Mouse (Mus musculus) thymus, postnatal 0 days (tissue): ENCODE measurements around the gene Clnk. TPM values are rescaled to one million over a fixed set of nuclear protein-coding genes. Genes with fewer than 3 reads are reported as not detected.

Experiments
- DNase-seq: peaks from one replicate; pipeline ENCODE4 v3.0.0-alpha.2; 2015; ENCODE audit warnings: low spot score
- polyA plus RNA-seq: library from polyadenylated mRNA; unstranded; fragments of >200 nt; fragmentation: Nextera tagmentation; extraction: Ambion mirVana; gene quantifications from 2 replicates; pipeline ENCODE4 v1.2.1, GENCODE M21; 2015

Gene Clnk
- polyA plus RNA-seq, 1 experiment from 2014 or later, result 2.0 TPM

- no peak for DNase-seq
Measured at GRCm38 (mm10) chr5:38857591-38857990, 19.0 kb downstream of the Clnk start.

GRCm38 (mm10) chr5:38850171-38850570, 26.4 kb downstream of the Clnk start:
- no peak for DNase-seq

DNA sequence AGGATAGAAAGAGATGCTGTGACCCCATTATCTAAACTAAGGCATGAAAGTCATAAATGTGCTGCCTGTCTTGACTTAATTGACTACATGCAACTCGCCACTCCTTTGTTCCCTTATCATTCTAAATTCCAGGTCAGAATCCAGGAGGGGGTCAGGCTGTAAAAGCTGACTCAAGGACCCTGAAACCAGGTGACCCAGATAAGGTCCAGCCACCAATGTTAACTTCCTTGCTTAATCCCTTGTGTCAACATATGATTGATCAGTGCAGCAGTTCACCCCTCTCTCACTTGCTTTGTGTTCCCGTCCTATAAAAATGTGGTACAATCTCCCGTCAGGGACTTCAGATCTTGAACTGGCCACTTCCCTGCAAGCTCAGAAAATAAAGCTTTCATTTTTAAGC, 31.1 kb downstream of the Clnk start:
- DNase-seq, result no peak

GRCm38 (mm10) chr5:38844312-38844711, 32.3 kb downstream of the Clnk start:
- DNase-seq, result no peak

DNA sequence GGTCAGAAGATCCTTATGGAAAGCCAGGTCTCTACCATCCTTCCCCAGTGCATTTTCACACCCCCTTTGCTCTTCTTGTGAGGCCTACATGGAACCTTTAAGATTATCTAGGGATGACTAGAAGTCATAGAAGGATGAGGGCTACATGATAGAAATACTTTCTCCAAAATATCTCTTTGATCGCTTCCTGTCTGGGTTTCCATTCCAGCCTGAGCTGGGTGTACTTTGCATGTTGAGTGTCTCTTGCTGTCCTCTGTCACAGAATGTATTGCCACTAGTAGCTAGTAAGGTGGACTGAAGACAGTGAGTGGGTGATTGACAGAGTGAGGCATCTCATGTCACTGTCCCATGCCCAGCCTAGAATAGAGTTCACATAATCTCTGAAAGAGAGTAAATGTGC, 36.6 kb downstream of the Clnk start:
- no peak for DNase-seq

DNA sequence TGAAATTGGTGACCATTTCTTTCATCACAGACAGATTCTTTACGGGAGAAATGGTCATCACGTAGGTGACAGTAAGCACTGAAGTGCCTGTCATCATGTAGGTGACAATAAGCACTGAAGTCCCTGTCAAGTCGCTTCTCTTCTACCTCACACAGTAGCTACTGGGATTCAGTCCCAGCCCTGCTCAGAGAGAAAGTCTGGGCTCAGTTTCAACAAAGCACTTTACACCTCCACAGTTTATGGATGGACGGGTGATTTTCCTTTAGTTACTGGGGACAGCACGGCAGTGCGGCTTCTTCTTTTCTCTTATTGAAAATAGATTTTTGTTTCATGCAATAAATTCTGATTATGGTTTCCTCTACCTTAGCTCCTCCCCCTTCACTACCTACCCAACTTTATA, 49.3 kb downstream of the Clnk start:
- DNase-seq, result no peak

- DNase-seq, result no peak
Measured at GRCm38 (mm10) chr5:38826586-38826985, 50.0 kb downstream of the Clnk start.

- DNase-seq, result no peak
Measured at GRCm38 (mm10) chr5:38824132-38824965, 52.3 kb downstream of the Clnk start.

GRCm38 (mm10) chr5:38813391-38814109, 63.1 kb downstream of the Clnk start:
- no peak for DNase-seq

DNA sequence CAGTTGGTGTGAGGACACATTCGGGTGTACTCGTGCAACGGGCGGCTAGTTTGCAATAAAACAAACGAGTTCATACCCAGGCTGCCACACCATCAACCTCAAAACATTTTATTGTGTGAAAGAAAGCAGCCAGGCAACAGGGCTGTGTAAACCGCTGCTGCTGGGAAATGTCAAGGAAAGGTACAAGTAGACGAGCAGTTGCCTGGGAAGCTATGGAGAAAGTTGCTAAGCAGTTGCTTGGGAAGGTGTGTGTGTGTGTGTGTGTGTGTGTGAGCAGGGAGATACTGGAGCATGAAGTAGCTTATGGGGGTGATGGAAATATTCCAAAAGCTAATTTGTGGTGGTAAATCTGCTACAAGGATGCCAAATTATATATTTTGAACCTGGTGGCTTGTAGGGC, 63.7 kb downstream of the Clnk start:
- DNase-seq, result no peak

- DNase-seq, result no peak
Measured at GRCm38 (mm10) chr5:38812386-38812785, 64.2 kb downstream of the Clnk start.

DNA sequence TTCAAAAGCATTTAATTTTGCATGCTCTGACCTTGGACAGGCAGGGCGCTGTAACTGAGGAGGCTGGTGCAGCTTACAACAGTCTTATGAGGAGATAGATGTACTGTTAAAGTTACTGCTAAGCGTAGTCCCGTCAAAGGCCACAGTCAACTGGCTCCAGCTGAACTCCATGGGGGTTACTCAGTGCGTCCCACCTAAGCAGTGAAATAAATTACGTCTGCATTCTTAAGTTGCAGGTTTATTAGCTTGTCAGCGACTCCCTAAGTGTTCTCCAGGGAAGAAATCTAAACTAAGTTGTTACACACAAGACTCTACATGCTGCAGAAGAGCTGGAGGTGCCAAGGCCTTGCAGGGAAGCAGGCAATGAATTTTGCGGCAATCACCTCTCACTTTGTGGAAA, 77.7 kb downstream of the Clnk start:
- no peak for DNase-seq

- DNase-seq, result no peak
Measured at GRCm38 (mm10) chr5:38795139-38795538, 81.5 kb downstream of the Clnk start.

DNA sequence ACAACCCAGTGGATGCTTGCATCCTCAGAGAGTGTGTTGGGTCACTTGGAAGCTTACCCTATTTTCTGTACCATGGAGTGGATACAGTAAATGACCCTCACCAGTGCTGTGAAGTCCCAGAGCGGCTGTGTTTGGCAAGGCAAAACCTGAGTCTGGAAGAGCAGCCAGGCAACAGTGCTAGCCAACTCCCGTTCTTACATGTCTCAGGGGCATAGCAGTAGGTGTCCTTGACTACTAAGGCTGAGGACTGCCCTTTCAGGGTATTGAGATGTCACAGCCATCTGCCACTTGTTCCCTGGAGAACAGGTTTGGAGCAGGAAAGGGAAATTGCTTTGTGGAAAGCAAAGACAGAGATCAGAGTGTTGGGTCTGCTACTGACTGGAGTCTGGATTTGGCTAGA, 85.5 kb downstream of the Clnk start:
- no peak for DNase-seq

- no peak for DNase-seq
Measured at GRCm38 (mm10) chr5:38788820-38789219, 87.8 kb downstream of the Clnk start.

- DNase-seq, result no peak
Measured at GRCm38 (mm10) chr5:38787851-38788520, 88.6 kb downstream of the Clnk start.

DNA sequence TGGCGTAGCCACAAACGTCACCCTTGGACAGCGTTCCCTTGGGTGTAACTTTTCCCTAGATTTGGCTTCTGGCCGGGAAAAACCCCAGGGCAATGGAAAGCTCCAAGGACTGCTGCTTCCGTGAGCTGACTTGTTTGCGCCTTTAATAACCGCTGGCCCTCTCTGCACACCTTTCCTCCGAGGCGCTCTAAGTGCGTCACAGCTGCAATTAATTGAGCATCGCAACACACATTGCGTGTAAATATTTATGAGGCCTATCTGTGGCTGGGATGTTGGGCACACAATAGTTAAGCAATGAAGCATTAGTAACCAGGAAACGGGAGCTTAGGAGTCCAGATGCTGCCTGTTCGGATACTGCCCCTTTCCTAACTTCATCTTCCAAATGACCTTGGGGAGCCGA, 90.5 kb downstream of the Clnk start:
- DNase-seq, result no peak

- DNase-seq, result no peak
Measured at GRCm38 (mm10) chr5:38785686-38786085, 90.9 kb downstream of the Clnk start.

DNA sequence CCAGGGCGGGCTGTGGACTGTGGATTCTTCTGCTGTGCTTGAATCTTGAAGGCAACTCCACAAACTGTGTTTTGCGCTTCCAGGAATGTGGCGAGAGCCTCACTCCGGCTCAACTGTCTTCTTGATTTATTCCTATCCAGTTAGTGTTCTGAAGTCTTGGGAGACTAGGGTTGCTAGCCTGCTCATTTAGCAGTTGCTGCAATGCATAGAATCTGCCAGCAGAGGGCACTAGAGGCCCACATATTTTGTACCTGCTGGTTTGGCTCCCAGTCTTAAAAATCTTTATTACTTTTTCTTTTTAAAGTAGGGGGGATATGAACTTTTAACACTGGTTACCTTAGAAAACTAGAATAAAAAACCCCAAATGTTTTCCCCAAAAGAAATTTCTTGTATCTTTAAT, 94.8 kb downstream of the Clnk start:
- peak; percentile 62 for DNase-seq

DNA sequence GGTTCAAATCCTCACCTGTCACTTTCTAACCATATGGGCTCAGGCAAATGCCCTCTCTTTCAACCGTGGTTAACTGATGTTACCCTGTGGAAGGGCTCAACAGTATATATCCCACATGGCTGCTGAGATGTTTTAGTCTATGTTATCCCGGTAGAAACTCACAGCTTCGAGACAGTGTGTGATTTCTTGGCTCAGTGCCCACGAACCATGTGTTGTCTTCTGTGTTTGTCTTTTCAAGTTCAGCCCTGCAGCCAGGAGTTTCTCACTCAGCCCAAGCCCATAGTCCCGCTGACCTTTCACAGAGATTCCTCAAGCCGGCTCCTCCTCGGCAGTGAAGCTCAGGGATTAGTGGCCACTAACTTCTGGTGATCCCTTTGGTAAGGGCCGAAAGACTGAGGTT, 96.0 kb downstream of the Clnk start:
- no peak for DNase-seq

DNA sequence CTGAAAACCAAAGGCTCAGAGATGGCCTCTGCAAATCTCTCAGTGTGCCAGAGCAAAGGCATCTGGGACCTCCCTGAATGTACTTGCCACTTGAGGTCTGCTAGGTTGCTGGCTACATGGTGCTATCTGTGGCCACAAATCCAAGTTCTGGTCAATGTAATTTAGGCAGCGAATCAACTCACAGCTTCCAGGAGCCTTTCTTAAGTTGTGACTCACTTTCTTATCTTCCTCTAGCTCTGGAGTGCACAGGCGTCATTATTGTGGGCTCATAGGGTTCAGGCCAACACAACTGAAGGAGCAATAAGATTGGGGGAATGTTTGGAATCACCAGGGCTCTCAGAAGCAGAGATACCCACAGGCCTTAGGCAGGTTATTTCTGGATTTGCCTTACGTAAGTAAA, 96.6 kb downstream of the Clnk start:
- no peak for DNase-seq

- DNase-seq, result no peak
Measured at GRCm38 (mm10) chr5:38775500-38775899, 101.1 kb downstream of the Clnk start.
